Mouse (Mus musculus) C2C12 (cell line): ENCODE measurements around the gene Iqsec2. TPM values are rescaled to one million over a fixed set of nuclear protein-coding genes. Genes with fewer than 3 reads are reported as not detected.

Experiments
- H3K27me3 ChIP-seq: one replicate; pipeline ENCODE4 v1.6.1; 2011; ENCODE audit not compliant: control insufficient read depth, insufficient read depth, insufficient read length
- H3K36me3 ChIP-seq: one replicate; pipeline ENCODE4 v1.6.1; 2011; ENCODE audit not compliant: control insufficient read depth, insufficient read depth
- H3K4me3 ChIP-seq: one replicate; pipeline ENCODE4 v1.5.1; 2011; ENCODE audit warnings: mild to moderate bottlenecking, control low read depth; ENCODE audit not compliant: poor library complexity, insufficient read depth, severe bottlenecking
- H3K79me2 ChIP-seq: one replicate; pipeline ENCODE4 v1.6.1; 2011; ENCODE audit not compliant: control insufficient read depth, insufficient read depth
- H3K79me3 ChIP-seq: one replicate; pipeline ENCODE4 v1.6.1; 2011; ENCODE audit warnings: low read depth, control low read depth
- H3ac ChIP-seq: one replicate; pipeline ENCODE3; 2011; ENCODE audit warnings: low read depth; ENCODE audit not compliant: control insufficient read depth, insufficient read length
- CEBPB ChIP-seq: IDR thresholded peaks from one replicate; pipeline ENCODE4 v1.6.1; 2011; ENCODE audit warnings: low read depth, mild to moderate bottlenecking, control low read depth, moderate library complexity
- CTCF ChIP-seq: IDR thresholded peaks from one replicate; pipeline ENCODE4 v1.5.1; 2011; ENCODE audit not compliant: control insufficient read depth, insufficient read depth, insufficient read length
- FOSL1 ChIP-seq: IDR thresholded peaks from one replicate; pipeline ENCODE4 v1.8.0; 2011; ENCODE audit warnings: mild to moderate bottlenecking, low read length; ENCODE audit not compliant: poor library complexity, insufficient read depth, severe bottlenecking
- MAX ChIP-seq: IDR thresholded peaks from one replicate; pipeline ENCODE4 v1.6.1; 2011; ENCODE audit warnings: mild to moderate bottlenecking, control low read depth
- MYOD1 ChIP-seq: IDR thresholded peaks from one replicate; pipeline ENCODE4 v1.6.1; 2011; ENCODE audit warnings: low read depth; ENCODE audit not compliant: control insufficient read depth, insufficient read length
- MYOG ChIP-seq: IDR thresholded peaks from one replicate; pipeline ENCODE4 v1.6.1; 2011; ENCODE audit not compliant: control insufficient read depth, insufficient read length; ENCODE audit errors: extremely low read depth
- USF1 ChIP-seq: IDR thresholded peaks from one replicate; pipeline ENCODE4 v1.6.1; 2011; ENCODE audit warnings: low read depth, mild to moderate bottlenecking, control low read depth, moderate library complexity
- long read RNA-seq, 2 experiments: library from polyadenylated mRNA; unstranded; transcript quantifications; one replicate each; pipeline ENCODE4 v2.0.0; 2019 to 2020
- polyA plus RNA-seq: library from polyadenylated mRNA; unstranded; fragments of >200 nt; fragmentation: generic; extraction: Trizol; gene quantifications from one replicate; pipeline ENCODE4 v1.2.1, GENCODE M21; 2012; ENCODE audit warnings: missing spikeins

The Iqsec2 gene
- 6.9 TPM for polyA plus RNA-seq
- long read RNA-seq, experiment 1, partial matches to known transcripts, result 0 of 7 reads
- long read RNA-seq, experiment 1, other reads (novel, unspliced or antisense), result 4 of 7 reads
- long read RNA-seq, experiment 2, partial matches to known transcripts, result 0 of 1 reads
- long read RNA-seq, experiment 2, other reads (novel, unspliced or antisense), result 1 of 1 reads

GRCm38 (mm10) chrX:152143941-152144741 lies at the start of gene Iqsec2:
Iqsec2 (plus strand) TSS chrX:152144268.
- Histone ChIP-seq H3K27me3 (no peaks in the 10 kb centered on the region), H3K4me3 (peak within 1 kb of the TSS; percentile 30), H3K36me3 (no peaks in the 10 kb centered on the region), H3ac (peak within 1 kb of the TSS; percentile 63), H3K79me2 (no peaks in the 10 kb centered on the region), H3K79me3 (no peaks in the 10 kb centered on the region)
- TF ChIP-seq USF1 (no peak), MYOG (no peak), MAX (no peak), CTCF (no peak), MYOD1 (no peak), FOSL1 (no peak), CEBPB (no peak)

DNA sequence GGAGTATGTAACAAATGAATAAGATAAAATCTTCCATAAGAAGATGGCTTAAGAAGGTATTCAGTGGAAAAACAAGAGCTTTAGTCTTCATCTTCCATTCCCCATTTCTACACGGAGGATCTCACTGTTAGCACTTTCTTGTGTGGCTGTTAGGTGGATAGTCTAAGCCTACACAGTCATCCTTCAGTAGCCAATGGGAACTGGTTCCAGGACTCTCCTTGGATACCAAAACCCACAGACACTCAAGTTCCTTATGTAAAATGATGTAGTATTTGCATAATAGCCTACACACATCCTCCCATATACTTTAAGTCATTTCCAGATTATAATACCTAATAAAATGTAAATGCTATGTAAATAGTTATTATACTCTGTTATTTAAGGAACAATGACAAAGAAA lies 46.5 kb upstream of the Iqsec2 start:
- H3K79me2 ChIP-seq, result no peaks in the 10 kb centered on the region
- H3ac ChIP-seq, result no peak overlapping the region
- no peaks in the 10 kb centered on the region for H3K27me3 ChIP-seq
- no peaks in the 10 kb centered on the region for H3K79me3 ChIP-seq
- TF ChIP-seq CTCF (no peak), MYOG (no peak), FOSL1 (no peak), MAX (no peak), USF1 (no peak), MYOD1 (no peak), CEBPB (no peak)
- H3K36me3 ChIP-seq, result no peaks in the 10 kb centered on the region
- no peak overlapping the region for H3K4me3 ChIP-seq

DNA sequence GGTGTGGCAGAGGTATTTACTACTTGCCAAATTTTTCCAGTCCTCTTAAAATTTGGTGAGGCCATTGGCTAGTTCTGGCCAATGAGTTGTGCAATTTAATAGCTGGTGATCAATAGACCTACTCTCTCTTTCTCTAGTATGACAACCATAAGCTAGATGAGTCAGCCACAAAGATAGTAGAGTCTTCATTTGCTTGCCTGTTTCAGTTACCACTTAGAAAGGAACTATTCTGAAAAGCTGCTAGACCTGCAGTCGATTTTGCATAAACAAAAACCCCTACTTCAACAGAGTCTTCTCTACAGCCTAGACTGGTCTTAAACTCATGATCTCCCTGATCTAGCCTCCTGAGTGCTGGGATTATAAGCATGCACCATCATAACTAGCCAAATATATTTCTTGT lies 22.4 kb upstream of the Iqsec2 start:
- Histone ChIP-seq H3K79me3 (no peaks in the 10 kb centered on the region), H3K4me3 (no peak overlapping the region), H3K79me2 (no peaks in the 10 kb centered on the region), H3K36me3 (no peaks in the 10 kb centered on the region), H3K27me3 (no peaks in the 10 kb centered on the region), H3ac (no peak overlapping the region)
- TF ChIP-seq FOSL1 (no peak), CEBPB (no peak), MYOG (no peak), MAX (no peak), CTCF (no peak), MYOD1 (no peak), USF1 (no peak)

GRCm38 (mm10) chrX:152130777-152131176 lies 13.3 kb upstream of the Iqsec2 start:
- Histone ChIP-seq H3K27me3 (no peaks in the 10 kb centered on the region), H3K79me3 (no peaks in the 10 kb centered on the region), H3K4me3 (no peak overlapping the region), H3K36me3 (no peaks in the 10 kb centered on the region), H3ac (no peak overlapping the region), H3K79me2 (no peaks in the 10 kb centered on the region)
- no peak for TF ChIP-seq MAX
- TF ChIP-seq MYOD1, result no peak
- TF ChIP-seq USF1, result no peak
- no peak for TF ChIP-seq FOSL1
- no peak for TF ChIP-seq CTCF

DNA sequence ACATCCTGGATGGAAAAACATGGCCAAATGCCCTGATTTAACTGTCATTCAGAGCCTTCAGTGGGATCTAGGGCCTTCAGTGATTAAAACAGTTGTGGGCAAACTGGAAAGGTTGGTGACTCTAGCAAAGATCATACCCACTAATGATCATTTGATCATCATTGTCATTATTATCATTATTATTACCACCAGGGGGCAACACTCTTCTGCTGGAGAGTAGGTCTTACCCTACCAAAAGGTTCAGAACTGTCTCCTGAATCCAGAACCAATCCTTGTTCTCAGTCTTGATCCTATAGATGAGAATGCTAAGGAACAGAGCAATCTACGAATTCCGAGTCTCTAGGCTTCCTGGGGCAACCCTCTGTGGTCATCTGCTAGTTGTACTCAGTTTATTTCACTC lies 12.0 kb upstream of the Iqsec2 start:
- Histone ChIP-seq H3K27me3 (no peaks in the 10 kb centered on the region), H3K36me3 (no peaks in the 10 kb centered on the region), H3K79me3 (no peaks in the 10 kb centered on the region), H3K4me3 (no peak overlapping the region), H3K79me2 (no peaks in the 10 kb centered on the region), H3ac (no peak overlapping the region)
- no peak for TF ChIP-seq USF1
- no peak for TF ChIP-seq MAX
- TF ChIP-seq CTCF, result no peak
- no peak for TF ChIP-seq CEBPB
- TF ChIP-seq MYOG, result no peak
- TF ChIP-seq MYOD1, result no peak
- TF ChIP-seq FOSL1, result no peak
